8 mouse cellular contexts compared by ENCODE assay signal in the genomic region with DNA sequence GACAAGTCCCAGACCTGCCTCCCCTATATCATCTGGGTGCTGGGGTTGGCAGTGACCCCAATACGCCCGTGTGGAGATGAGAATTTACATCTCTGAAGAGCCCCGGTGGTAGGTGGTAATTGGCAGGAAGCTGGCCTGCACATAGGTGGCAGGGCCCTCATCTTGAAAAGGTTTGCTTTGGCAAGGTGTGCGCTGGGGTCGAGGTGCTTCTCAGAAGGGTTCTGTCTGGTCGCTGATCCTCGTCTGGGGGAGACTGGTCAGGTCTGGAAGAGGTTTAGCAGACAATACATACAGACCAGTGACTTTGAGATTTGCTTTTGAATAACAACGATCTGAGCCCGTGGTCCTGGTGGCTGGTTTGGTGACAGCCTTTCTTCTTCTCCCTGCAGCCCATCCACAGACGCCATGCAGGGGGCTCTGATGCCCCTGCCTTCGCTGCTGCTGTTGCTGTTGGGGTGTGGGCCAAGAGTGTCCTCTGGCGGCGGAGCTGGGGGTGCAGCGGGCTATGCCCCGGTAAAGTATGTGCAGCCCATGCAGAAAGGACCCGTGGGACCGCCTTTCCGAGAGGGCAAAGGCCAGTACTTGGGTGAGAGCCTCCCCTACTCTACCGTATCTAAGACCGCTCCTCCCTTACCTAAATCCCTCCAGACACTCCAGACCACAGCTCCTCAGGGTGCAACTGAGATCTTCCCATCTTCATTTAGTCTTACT. TPM values are rescaled to one million over a fixed set of nuclear protein-coding genes. Genes with fewer than 3 reads are reported as not detected.
DNase-seq lines count a peak whose midpoint lies in the region; ATAC-seq and TF ChIP-seq lines count a peak whose summit lies in the region.

No protein-coding gene starts in this region.

- H3K27ac ChIP-seq in heart, postnatal 0 days (ENCODE audit: low read depth): no peak overlapping the region
- no peak overlapping the region for H3K27ac ChIP-seq in liver, embryonic 14.5 days
- no peak overlapping the region for H3K27ac ChIP-seq in stomach, embryonic 16.5 days (ENCODE audit: low read length)

- WGBS in heart, postnatal 0 days: 19% methylated on average over 20 of the region's 20 CpGs
- 17% methylated on average over 20 of the region's 20 CpGs for WGBS in liver, embryonic 14.5 days (ENCODE audit: insufficient replicate concordance)
- 16% methylated on average over 20 of the region's 20 CpGs for WGBS in stomach, embryonic 16.5 days

- H3K4me2 ChIP-seq in heart, postnatal 0 days (ENCODE audit: low read depth, low read length): peak overlapping the region; percentile 44
- H3K4me2 ChIP-seq in liver, embryonic 14.5 days (ENCODE audit: low read depth): peak overlapping the region; percentile 33
- H3K4me2 ChIP-seq in stomach, embryonic 16.5 days (ENCODE audit: low read depth, low read length): peak overlapping the region; percentile 32

- 0 out of 2 replicates have a peak, but pooled peaks cover 3% of the 10 kb centered on the region for H3K4me1 ChIP-seq in heart, postnatal 0 days (ENCODE audit: control insufficient read depth, insufficient read depth)
- no peaks in the 10 kb centered on the region for H3K4me1 ChIP-seq in liver, embryonic 14.5 days (replicated peaks; ENCODE audit: control insufficient read depth in 2 of 2, insufficient read depth in 2 of 2, low read length in 1 of 2)
- H3K4me1 ChIP-seq in stomach, embryonic 16.5 days (ENCODE audit: control insufficient read depth, insufficient read depth, low read length): peaks cover 5% of the 10 kb centered on the region

- no peak overlapping the region for H3K9ac ChIP-seq in heart, postnatal 0 days (replicated peaks; ENCODE audit: low read depth, low read length)
- H3K9ac ChIP-seq in liver, embryonic 14.5 days (replicated peaks): no peak overlapping the region
- H3K9ac ChIP-seq in stomach, embryonic 16.5 days (ENCODE audit: low read length): no peak overlapping the region

- H3K36me3 ChIP-seq in heart, postnatal 0 days (replicated peaks; ENCODE audit: control insufficient read depth, insufficient read depth, low read length): no peaks in the 10 kb centered on the region
- H3K36me3 ChIP-seq in liver, embryonic 14.5 days (replicated peaks; ENCODE audit: control insufficient read depth, insufficient read depth, low read depth): no peaks in the 10 kb centered on the region
- H3K36me3 ChIP-seq in stomach, embryonic 16.5 days (ENCODE audit: control insufficient read depth, insufficient read depth, low read length): no peaks in the 10 kb centered on the region

- H3K27me3 ChIP-seq in heart, postnatal 0 days (ENCODE audit: control insufficient read depth, insufficient read depth, low read length): 0 out of 2 replicates have a peak, but pooled peaks cover 10% of the 10 kb centered on the region
- no peaks in the 10 kb centered on the region for H3K27me3 ChIP-seq in liver, embryonic 14.5 days (ENCODE audit: control insufficient read depth, insufficient read depth, low read length)
- no peaks in the 10 kb centered on the region for H3K27me3 ChIP-seq in stomach, embryonic 16.5 days (ENCODE audit: control insufficient read depth, insufficient read depth, low read length)

- H3K4me3 ChIP-seq in heart, postnatal 0 days (ENCODE audit: low read depth, low read length): no peak overlapping the region
- H3K4me3 ChIP-seq in liver, embryonic 14.5 days (ENCODE audit: insufficient read depth in 1 of 2, low read depth in 2 of 2, low read length in 2 of 2): no peak overlapping the region
- no peak overlapping the region for H3K4me3 ChIP-seq in stomach, embryonic 16.5 days (replicated peaks; ENCODE audit: low read length)

- H3K9me3 ChIP-seq in heart, postnatal 0 days (replicated peaks; ENCODE audit: control insufficient read depth, low read length): no peaks in the 10 kb centered on the region
- no peaks in the 10 kb centered on the region; the same call in 1 of the 2 replicates for H3K9me3 ChIP-seq in liver, embryonic 14.5 days (ENCODE audit: control insufficient read depth, low read length)
- H3K9me3 ChIP-seq in stomach, embryonic 16.5 days (replicated peaks; ENCODE audit: control insufficient read depth, low read length): 0 out of 2 replicates have a peak, but pooled peaks cover 5% of the 10 kb centered on the region

- TF ChIP-seq CTCF in heart, postnatal 0 days (IDR thresholded peaks at IDR 0.05; ENCODE audit: low read depth): peak; percentile 35; the same call in 1 of the 2 replicates
- TF ChIP-seq CTCF in liver, embryonic 14.5 days (IDR thresholded peaks at IDR 0.05; ENCODE audit: low read depth): no peak

- no peak for TF ChIP-seq EP300 in heart, postnatal 0 days (IDR thresholded peaks at IDR 0.05; ENCODE audit: low read depth)
- no peak for TF ChIP-seq EP300 in liver, embryonic 14.5 days (IDR thresholded peaks at IDR 0.05; ENCODE audit: low read depth)

- peak; percentile 17 to 31 for DNase-seq in layer of hippocampus, postnatal 14 days (ENCODE audit: low spot score in 2 of 2)
- DNase-seq in layer of hippocampus, adult 11-12 months (ENCODE audit: low spot score): no peak
- peak; percentile 59 to 65 for DNase-seq in cerebellum, postnatal 14 days
- DNase-seq in heart, postnatal 0 days (ENCODE audit: low spot score): peak; percentile 5
- DNase-seq in liver, embryonic 14.5 days (ENCODE audit: low read depth in 3 of 3, low spot score in 3 of 3): no peak
- no peak for DNase-seq in gastrocnemius, adult 18-20 months (ENCODE audit: low spot score)
- DNase-seq in urinary bladder, adult 18-20 months (ENCODE audit: low spot score in 2 of 2): no peak

- ATAC-seq in heart, postnatal 0 days (ENCODE audit: insufficient read depth, low read depth): 0 out of 2 replicates have a peak, but pooled peaks have one; percentile 9
- ATAC-seq in liver, embryonic 14.5 days (ENCODE audit: insufficient read depth): peak; percentile 23; the same call in 1 of the 2 replicates
- no peak; the same call in 1 of the 2 replicates for ATAC-seq in stomach, embryonic 16.5 days (ENCODE audit: insufficient read depth, low FRiP score)

RNA-seq across cellular contexts. Expression of gene Adprhl2, which starts 12.1 kb away (rescaled TPM):
- 10 to 100 TPM; 25.8 to 26.1 TPM for total RNA-seq in layer of hippocampus, postnatal 14 days (2021)
- total RNA-seq in heart, postnatal 0 days (2014; rRNA removed; ENCODE audit: low replicate concordance): 26.8 and 30.2 TPM in 2 replicates
- 23.2 and 26.1 TPM in 2 replicates for polyA plus RNA-seq in heart, postnatal 0 days (2015; fragmentation: Nextera tagmentation; extraction: Ambion mirVana)
- 15.4 TPM in 2 replicates for polyA plus RNA-seq in liver, embryonic 14.5 days (2012; rRNA removed)
- polyA plus RNA-seq in liver, embryonic 14.5 days (2014; fragmentation: Nextera tagmentation; extraction: Ambion mirVana): 15.4 and 18.4 TPM in 2 replicates
- 55.5 and 55.6 TPM in 2 replicates for polyA plus RNA-seq in stomach, embryonic 16.5 days (2015; fragmentation: Nextera tagmentation; extraction: Ambion mirVana)
- 1 to 10 TPM; 6.7 to 8.7 TPM for total RNA-seq in gastrocnemius, adult 18-20 months (2021)

RNA-seq across cellular contexts. Expression of gene Tekt2, which starts 16.1 kb away (rescaled TPM):
- 1 to 10 TPM; 1.9 to 2.2 TPM for total RNA-seq in layer of hippocampus, postnatal 14 days (2021)
- not detected in 2 replicates for total RNA-seq in heart, postnatal 0 days (2014; rRNA removed; ENCODE audit: low replicate concordance)
- 0.27 and 0.88 TPM in 2 replicates for polyA plus RNA-seq in heart, postnatal 0 days (2015; fragmentation: Nextera tagmentation; extraction: Ambion mirVana)
- 0.45 and 0.85 TPM in 2 replicates for polyA plus RNA-seq in liver, embryonic 14.5 days (2012; rRNA removed)
- 0.39 and 0.44 TPM in 2 replicates for polyA plus RNA-seq in liver, embryonic 14.5 days (2014; fragmentation: Nextera tagmentation; extraction: Ambion mirVana)
- 7.9 and 8.0 TPM in 2 replicates for polyA plus RNA-seq in stomach, embryonic 16.5 days (2015; fragmentation: Nextera tagmentation; extraction: Ambion mirVana)
- total RNA-seq in gastrocnemius, adult 18-20 months (2021): under 1 TPM; 0.62 to 0.66 TPM

RNA-seq across cellular contexts. Expression of gene Col8a2, which starts 22.8 kb away (rescaled TPM):
- 1 to 10 TPM; 1.9 to 8.4 TPM for total RNA-seq in layer of hippocampus, postnatal 14 days (2021)
- total RNA-seq in heart, postnatal 0 days (2014; rRNA removed; ENCODE audit: low replicate concordance): 3.8 and 4.3 TPM in 2 replicates
- polyA plus RNA-seq in heart, postnatal 0 days (2015; fragmentation: Nextera tagmentation; extraction: Ambion mirVana): 0.71 and 1.1 TPM in 2 replicates
- polyA plus RNA-seq in liver, embryonic 14.5 days (2012; rRNA removed): 0.15 and 0.28 TPM in 2 replicates
- polyA plus RNA-seq in liver, embryonic 14.5 days (2014; fragmentation: Nextera tagmentation; extraction: Ambion mirVana): 0.25 and 0.52 TPM in 2 replicates
- 7.6 and 11.1 TPM in 2 replicates for polyA plus RNA-seq in stomach, embryonic 16.5 days (2015; fragmentation: Nextera tagmentation; extraction: Ambion mirVana)
- total RNA-seq in gastrocnemius, adult 18-20 months (2021): 1 to 10 TPM in 1 of 2 experiments, under 1 TPM in 1; 0.89 to 1.4 TPM

RNA-seq across cellular contexts. Expression of gene Trappc3, which starts 47.2 kb away (rescaled TPM):
- total RNA-seq in layer of hippocampus, postnatal 14 days (2021): 10 to 100 TPM; 83.9 to 88.2 TPM
- total RNA-seq in heart, postnatal 0 days (2014; rRNA removed; ENCODE audit: low replicate concordance): 46.4 and 63.1 TPM in 2 replicates
- 80.3 and 86.7 TPM in 2 replicates for polyA plus RNA-seq in heart, postnatal 0 days (2015; fragmentation: Nextera tagmentation; extraction: Ambion mirVana)
- polyA plus RNA-seq in liver, embryonic 14.5 days (2012; rRNA removed): 16.3 and 23.4 TPM in 2 replicates
- 8.8 and 9.2 TPM in 2 replicates for polyA plus RNA-seq in liver, embryonic 14.5 days (2014; fragmentation: Nextera tagmentation; extraction: Ambion mirVana)
- 97.2 and 103 TPM in 2 replicates for polyA plus RNA-seq in stomach, embryonic 16.5 days (2015; fragmentation: Nextera tagmentation; extraction: Ambion mirVana)
- 10 to 100 TPM; 21.0 to 26.8 TPM for total RNA-seq in gastrocnemius, adult 18-20 months (2021)

RNA-seq across cellular contexts. Expression of gene Map7d1, which starts 53.2 kb away (rescaled TPM):
- total RNA-seq in layer of hippocampus, postnatal 14 days (2021): 100 to 1,000 TPM; 222 to 233 TPM
- total RNA-seq in heart, postnatal 0 days (2014; rRNA removed; ENCODE audit: low replicate concordance): 75.0 and 90.1 TPM in 2 replicates
- polyA plus RNA-seq in heart, postnatal 0 days (2015; fragmentation: Nextera tagmentation; extraction: Ambion mirVana): 35.2 and 37.5 TPM in 2 replicates
- 8.6 and 9.4 TPM in 2 replicates for polyA plus RNA-seq in liver, embryonic 14.5 days (2012; rRNA removed)
- 4.9 and 6.1 TPM in 2 replicates for polyA plus RNA-seq in liver, embryonic 14.5 days (2014; fragmentation: Nextera tagmentation; extraction: Ambion mirVana)
- polyA plus RNA-seq in stomach, embryonic 16.5 days (2015; fragmentation: Nextera tagmentation; extraction: Ambion mirVana): 14.4 and 20.0 TPM in 2 replicates
- 100 to 1,000 TPM; 185 to 200 TPM for total RNA-seq in gastrocnemius, adult 18-20 months (2021)

Comparison
In these comparisons a context has a peak if more than half of its experiments do, and no peak if none do; other contexts are left out.
1. DNase-seq: peak in layer of hippocampus, postnatal 14 days (2 of 2), cerebellum, postnatal 14 days (2 of 2) and heart, postnatal 0 days (single experiment); none in layer of hippocampus, adult 11-12 months (single experiment), liver, embryonic 14.5 days (0 of 3), gastrocnemius, adult 18-20 months (single experiment) and urinary bladder, adult 18-20 months (0 of 2).
2. Peak in every context shown above with its lines, with median percentiles within 50 percentile points of each other: H3K4me2 ChIP-seq.